Mouse (Mus musculus) CD4-positive, CD25-positive, alpha-beta regulatory T cell, adult 2 months (primary cell): ENCODE measurements around the gene Sec61g.
"Not testable (repeated sequence)": the region's sequence is repeated elsewhere in the genome, so short reads cannot be mapped to it uniquely, and the experiment has no call there.

Source experiments
- DNase-seq: peaks from one replicate; pipeline ENCODE4 v3.0.0-alpha.2; 2012; ENCODE audit warnings: low read depth, low spot score

Sec61g gene

DNA sequence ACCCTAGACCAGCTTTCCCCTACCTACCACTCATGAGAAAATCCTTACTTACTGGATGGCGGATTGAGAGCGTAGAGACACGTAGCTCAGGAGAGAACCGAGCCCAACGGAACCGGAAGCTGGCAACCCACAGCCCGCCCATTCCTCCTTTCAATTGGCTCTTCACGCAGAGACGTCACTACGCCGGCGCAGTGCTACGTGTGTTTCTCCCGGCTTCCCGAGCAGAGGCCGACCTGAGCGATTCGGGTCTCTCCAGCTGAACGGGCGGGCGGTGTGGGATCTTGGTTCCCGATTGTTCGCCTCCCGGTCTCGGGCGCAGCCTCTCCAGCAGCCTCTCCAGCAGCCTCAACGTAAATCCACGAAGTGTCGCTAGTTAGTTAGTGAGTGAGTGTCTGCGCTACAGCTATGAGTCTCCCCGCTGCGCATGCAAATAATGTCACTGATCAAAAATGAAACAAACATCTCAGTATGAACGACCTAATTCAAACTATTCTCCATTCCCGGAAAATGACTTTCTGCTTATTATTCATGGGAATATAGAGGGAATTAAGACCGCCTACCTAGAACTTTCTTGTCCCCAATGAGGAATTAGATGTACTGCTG is at the start of gene Sec61g:
Gene Sec61g, minus strand, starts transcription at position 433 of the 603 bp plus-strand sequence.
- peak; percentile 95 for DNase-seq

- DNase-seq: no peak
Measured at GRCm38 (mm10) chr11:16546421-16547163, 38.3 kb upstream of the Sec61g start.

GRCm38 (mm10) chr11:16537379-16537778 is 29.1 kb upstream of the Sec61g start:
- no peak for DNase-seq

- DNase-seq: no peak
Measured at GRCm38 (mm10) chr11:16534582-16535553, 26.6 kb upstream of the Sec61g start.

- peak; percentile 14 for DNase-seq
Measured at GRCm38 (mm10) chr11:16532877-16533276, 24.6 kb upstream of the Sec61g start.

- DNase-seq: no peak
Measured at GRCm38 (mm10) chr11:16528909-16529308, 20.6 kb upstream of the Sec61g start.

GRCm38 (mm10) chr11:16528391-16528790 is 20.1 kb upstream of the Sec61g start:
- DNase-seq: no peak

DNA sequence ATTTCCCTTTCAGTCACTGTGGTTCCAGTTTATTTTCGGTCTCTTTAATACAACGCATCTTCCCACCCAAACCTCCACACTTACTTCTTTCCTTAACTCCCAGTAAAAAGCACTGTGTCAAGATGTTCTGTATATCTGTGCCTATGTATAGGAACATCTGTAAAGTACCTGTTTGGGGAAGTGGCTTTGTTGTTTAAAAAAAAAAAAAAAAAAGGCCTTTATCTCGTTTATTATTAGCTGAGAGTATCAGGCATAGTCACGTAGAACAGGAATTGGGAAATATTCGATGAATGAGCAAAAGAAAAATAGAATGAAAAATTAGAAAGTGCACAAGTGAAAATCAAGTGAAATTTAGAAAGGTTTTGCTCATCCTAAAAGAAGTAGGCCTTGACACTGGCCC is 19.5 kb upstream of the Sec61g start:
- DNase-seq: no peak

- no peak for DNase-seq
Measured at GRCm38 (mm10) chr11:16526467-16526866, 18.2 kb upstream of the Sec61g start.

- DNase-seq: no peak
Measured at GRCm38 (mm10) chr11:16525724-16526123, 17.4 kb upstream of the Sec61g start.

GRCm38 (mm10) chr11:16524917-16525640 is 16.8 kb upstream of the Sec61g start:
- peak; percentile 53 for DNase-seq

DNA sequence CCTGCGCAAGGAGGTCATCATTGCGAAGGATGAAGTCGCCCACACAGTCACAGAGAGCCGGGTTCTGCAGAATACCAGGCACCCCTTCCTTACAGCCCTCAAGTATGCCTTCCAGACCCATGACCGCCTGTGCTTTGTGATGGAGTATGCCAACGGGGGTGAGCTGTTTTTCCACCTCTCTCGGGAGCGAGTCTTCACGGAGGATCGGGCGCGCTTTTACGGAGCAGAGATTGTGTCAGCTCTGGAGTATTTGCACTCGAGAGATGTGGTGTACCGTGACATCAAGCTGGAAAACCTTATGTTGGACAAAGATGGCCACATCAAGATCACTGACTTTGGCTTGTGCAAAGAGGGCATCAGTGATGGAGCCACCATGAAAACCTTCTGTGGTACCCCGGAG is 6.8 kb upstream of the Sec61g start:
- DNase-seq: not testable (repeated sequence)

DNA sequence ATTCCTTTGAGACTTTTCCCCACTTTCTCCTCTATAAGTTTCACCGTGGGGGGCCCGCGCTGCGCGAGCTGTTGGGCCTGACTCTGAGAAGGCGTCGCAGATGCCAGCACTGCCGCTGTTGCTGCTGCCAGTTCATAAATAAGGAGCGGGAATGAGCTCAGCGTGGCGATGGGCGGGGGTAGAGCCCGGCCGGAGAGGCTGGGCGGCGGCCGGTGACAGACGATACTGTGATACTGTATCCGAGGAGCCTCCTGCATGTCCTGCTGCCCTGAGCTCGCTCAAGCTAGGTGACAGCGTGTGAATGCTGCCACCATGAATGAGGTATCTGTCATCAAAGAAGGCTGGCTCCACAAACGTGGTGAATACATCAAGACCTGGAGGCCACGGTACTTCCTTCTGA is 5.9 kb upstream of the Sec61g start:
- not testable (repeated sequence) for DNase-seq

DNA sequence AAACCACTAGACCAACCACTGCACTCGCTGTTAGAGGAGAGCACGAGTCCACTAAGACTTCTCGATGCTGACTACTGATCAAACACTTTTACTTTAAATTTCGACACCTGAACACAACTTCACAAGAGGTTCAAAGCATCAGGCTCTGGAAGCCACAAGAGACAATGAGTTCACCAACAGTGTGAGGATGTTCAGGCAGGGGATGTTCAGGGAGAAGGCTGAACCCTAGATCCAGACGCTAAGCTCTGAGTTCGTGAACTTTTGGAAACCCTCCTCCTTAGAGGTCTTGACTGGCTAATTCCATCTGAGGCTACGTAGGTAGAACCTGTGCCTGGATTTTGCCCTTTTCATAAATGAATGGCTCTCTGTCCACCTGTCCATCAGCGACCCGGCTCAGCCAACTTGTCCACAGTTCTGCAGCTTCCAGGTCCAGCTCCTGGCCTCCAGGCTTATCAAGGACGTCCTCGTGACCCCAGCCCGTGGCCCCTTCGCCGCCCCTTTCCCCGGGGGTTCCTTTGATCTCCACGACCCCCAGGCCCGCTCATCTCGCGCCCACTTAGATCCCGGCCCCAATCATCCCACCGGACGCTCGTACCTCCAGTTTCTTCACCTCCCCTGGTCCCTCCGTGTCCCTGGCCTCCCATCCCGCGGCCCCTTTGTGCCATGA is 766 bp downstream of the Sec61g start:
- DNase-seq: peak; percentile 35

DNA sequence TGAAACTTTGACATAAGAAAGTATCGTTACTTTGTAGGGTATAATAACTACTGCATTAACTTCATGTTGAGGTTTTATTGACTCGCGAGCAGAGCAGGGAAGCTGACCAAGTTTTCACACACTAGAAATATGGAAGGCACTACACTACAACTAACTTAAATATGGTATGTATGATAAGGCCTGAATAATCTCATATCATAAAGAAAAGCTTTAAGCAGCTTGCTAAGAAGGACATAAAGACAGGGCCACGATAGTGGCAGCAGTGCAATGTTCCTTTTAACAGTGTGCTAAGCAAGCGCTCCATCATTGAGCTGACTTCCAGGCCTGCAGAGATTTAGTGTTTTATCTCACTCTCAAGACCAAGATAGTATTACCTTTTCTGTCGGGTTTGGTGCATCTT is 2.3 kb downstream of the Sec61g start:
- DNase-seq: no peak

DNA sequence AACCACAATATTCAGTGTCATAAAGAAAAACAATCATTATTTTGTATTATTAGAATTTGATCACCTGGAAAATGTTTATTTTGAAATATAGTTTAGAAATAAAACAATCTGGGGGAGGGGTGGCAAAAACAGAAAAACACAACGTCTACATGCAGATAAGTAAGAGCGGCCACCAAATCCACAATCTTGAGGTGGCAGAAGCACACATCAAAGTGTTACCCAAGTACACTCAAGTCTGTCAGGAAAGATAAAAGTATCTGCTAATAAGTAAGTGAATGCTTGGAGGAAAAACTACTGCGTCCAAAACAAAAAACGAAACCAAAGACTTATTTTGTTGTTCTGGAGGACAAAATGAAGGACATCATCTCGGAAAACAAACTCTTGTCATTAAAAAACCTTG is 5.1 kb downstream of the Sec61g start:
- DNase-seq: no peak

GRCm38 (mm10) chr11:16502744-16503143 is 5.5 kb downstream of the Sec61g start:
- no peak for DNase-seq

GRCm38 (mm10) chr11:16498756-16499680 is 9.3 kb downstream of the Sec61g start:
- no peak for DNase-seq
